Mouse (Mus musculus): ENCODE results near the gene Ccdc81. TPM values are rescaled to one million over a fixed set of nuclear protein-coding genes. Genes with fewer than 3 reads are reported as not detected.

Ccdc81 gene
- 0.48 and 1.2 TPM in 2 replicates for polyA plus RNA-seq (2014; fragmentation: Nextera tagmentation; extraction: Ambion mirVana)

- Histone ChIP-seq H3K4me3 (ENCODE audit: low read depth, low read length) (peak within 1 kb of the TSS; percentile 17; the same call in 1 of the 2 replicates), H3K36me3 (ENCODE audit: control insufficient read depth, insufficient read depth, low read length) (no peaks in the 10 kb centered on the region)
Measured at GRCm38 (mm10) chr7:89903442-89904343, at the start of gene Ccdc81. Gene Ccdc81, minus strand, starts transcription at chr7:89903629.

DNA sequence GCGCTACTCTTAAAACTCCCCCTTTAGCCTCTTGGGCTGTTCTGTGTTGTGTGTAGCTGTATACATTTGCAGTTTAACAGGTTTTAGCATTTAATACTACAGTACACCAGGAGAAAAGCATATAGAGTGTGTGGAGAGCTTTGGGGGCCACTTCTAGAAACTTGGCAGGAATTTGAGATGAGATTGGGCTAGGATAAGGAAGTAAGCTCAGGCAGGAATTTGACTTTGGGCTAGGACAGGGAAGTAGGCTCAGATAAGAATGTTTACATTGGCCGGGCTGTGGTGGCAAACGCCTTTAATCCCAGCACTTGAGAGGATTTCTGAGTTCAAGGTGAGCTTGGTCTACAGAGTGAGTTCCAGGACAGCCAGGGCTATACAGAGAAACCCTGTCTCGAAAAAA lies 46.0 kb upstream of the Ccdc81 start:
- H3K4me3 ChIP-seq (ENCODE audit: low read depth, low read length): no peak overlapping the region
- no peak overlapping the region for H3K9ac ChIP-seq (ENCODE audit: low read depth, low read length)
- no peak for ATAC-seq (ENCODE audit: low read depth)
- H3K36me3 ChIP-seq (ENCODE audit: control insufficient read depth, insufficient read depth, low read length): peaks cover 7% of the 10 kb centered on the region; the same call in 1 of the 2 replicates
- no peaks in the 10 kb centered on the region for H3K9me3 ChIP-seq (ENCODE audit: control insufficient read depth, low read length)
- no peak overlapping the region for H3K27ac ChIP-seq (replicated peaks; ENCODE audit: low read depth, low read length)
- WGBS: 74% methylated on average over 4 of the region's 4 CpGs
- no peaks in the 10 kb centered on the region for H3K4me1 ChIP-seq (ENCODE audit: control insufficient read depth, insufficient read depth, low read length)
- DNase-seq (ENCODE audit: low spot score): no peak
- H3K4me2 ChIP-seq (ENCODE audit: low read depth, low read length): no peak overlapping the region
- H3K27me3 ChIP-seq (replicated peaks; ENCODE audit: control insufficient read depth, insufficient read depth, low read length): no peaks in the 10 kb centered on the region

More at GRCm38 (mm10) chr7:89903442-89904343, at the start of gene Ccdc81:
- ATAC-seq (ENCODE audit: low read depth) (peak; percentile 71), DNase-seq (ENCODE audit: low spot score) (peak; percentile 85)
- peak within 1 kb of the TSS; percentile 20; the same call in 1 of the 2 replicates for H3K9ac ChIP-seq (ENCODE audit: low read depth, low read length)
- H3K27ac ChIP-seq (replicated peaks; ENCODE audit: low read depth, low read length): no peak within 1 kb of the TSS
- no peaks in the 10 kb centered on the region for H3K27me3 ChIP-seq (replicated peaks; ENCODE audit: control insufficient read depth, insufficient read depth, low read length)
- WGBS: 22% methylated on average over 22 of the region's 22 CpGs
- peak within 1 kb of the TSS; percentile 48 for H3K4me2 ChIP-seq (ENCODE audit: low read depth, low read length)
- H3K9me3 ChIP-seq (ENCODE audit: control insufficient read depth, low read length): no peaks in the 10 kb centered on the region
- H3K4me1 ChIP-seq (ENCODE audit: control insufficient read depth, insufficient read depth, low read length): peaks cover 6% of the 10 kb centered on the region

GRCm38 (mm10) chr7:89948026-89948425 lies 44.6 kb upstream of the Ccdc81 start:
- Histone ChIP-seq H3K4me3 (ENCODE audit: low read depth, low read length) (no peak overlapping the region), H3K36me3 (ENCODE audit: control insufficient read depth, insufficient read depth, low read length) (no peaks in the 10 kb centered on the region), H3K27me3 (replicated peaks; ENCODE audit: control insufficient read depth, insufficient read depth, low read length) (no peaks in the 10 kb centered on the region), H3K9me3 (ENCODE audit: control insufficient read depth, low read length) (no peaks in the 10 kb centered on the region), H3K4me2 (ENCODE audit: low read depth, low read length) (no peak overlapping the region), H3K27ac (replicated peaks; ENCODE audit: low read depth, low read length) (no peak overlapping the region), H3K4me1 (ENCODE audit: control insufficient read depth, insufficient read depth, low read length) (no peaks in the 10 kb centered on the region), H3K9ac (ENCODE audit: low read depth, low read length) (no peak overlapping the region)
- DNase-seq (ENCODE audit: low spot score) (peak; percentile 11), ATAC-seq (ENCODE audit: low read depth) (no peak)
- 80% methylated on average over 7 of the region's 7 CpGs for WGBS

GRCm38 (mm10) chr7:89940571-89941463 lies 37.4 kb upstream of the Ccdc81 start, which contains the start of gene Hikeshi:
Gene Hikeshi, minus strand, starts transcription at chr7:89941204.
- H3K4me3 ChIP-seq (ENCODE audit: low read depth, low read length): peak within 1 kb of the TSS; percentile 78
- WGBS: 1% methylated on average over 43 of the region's 45 CpGs
- H3K9ac ChIP-seq (ENCODE audit: low read depth, low read length): peak within 1 kb of the TSS; percentile 82
- peak within 1 kb of the TSS; percentile 80 for H3K4me2 ChIP-seq (ENCODE audit: low read depth, low read length)
- H3K27me3 ChIP-seq (replicated peaks; ENCODE audit: control insufficient read depth, insufficient read depth, low read length): no peaks in the 10 kb centered on the region
- peaks cover 9% of the 10 kb centered on the region; the same call in 1 of the 2 replicates for H3K4me1 ChIP-seq (ENCODE audit: control insufficient read depth, insufficient read depth, low read length)
- no peaks in the 10 kb centered on the region for H3K9me3 ChIP-seq (ENCODE audit: control insufficient read depth, low read length)
- DNase-seq (ENCODE audit: low spot score): peak; percentile 99
- H3K27ac ChIP-seq (replicated peaks; ENCODE audit: low read depth, low read length): peak within 1 kb of the TSS; percentile 77
- no peaks in the 10 kb centered on the region for H3K36me3 ChIP-seq (ENCODE audit: control insufficient read depth, insufficient read depth, low read length)
- peak; percentile 99 for ATAC-seq (ENCODE audit: low read depth)

DNA sequence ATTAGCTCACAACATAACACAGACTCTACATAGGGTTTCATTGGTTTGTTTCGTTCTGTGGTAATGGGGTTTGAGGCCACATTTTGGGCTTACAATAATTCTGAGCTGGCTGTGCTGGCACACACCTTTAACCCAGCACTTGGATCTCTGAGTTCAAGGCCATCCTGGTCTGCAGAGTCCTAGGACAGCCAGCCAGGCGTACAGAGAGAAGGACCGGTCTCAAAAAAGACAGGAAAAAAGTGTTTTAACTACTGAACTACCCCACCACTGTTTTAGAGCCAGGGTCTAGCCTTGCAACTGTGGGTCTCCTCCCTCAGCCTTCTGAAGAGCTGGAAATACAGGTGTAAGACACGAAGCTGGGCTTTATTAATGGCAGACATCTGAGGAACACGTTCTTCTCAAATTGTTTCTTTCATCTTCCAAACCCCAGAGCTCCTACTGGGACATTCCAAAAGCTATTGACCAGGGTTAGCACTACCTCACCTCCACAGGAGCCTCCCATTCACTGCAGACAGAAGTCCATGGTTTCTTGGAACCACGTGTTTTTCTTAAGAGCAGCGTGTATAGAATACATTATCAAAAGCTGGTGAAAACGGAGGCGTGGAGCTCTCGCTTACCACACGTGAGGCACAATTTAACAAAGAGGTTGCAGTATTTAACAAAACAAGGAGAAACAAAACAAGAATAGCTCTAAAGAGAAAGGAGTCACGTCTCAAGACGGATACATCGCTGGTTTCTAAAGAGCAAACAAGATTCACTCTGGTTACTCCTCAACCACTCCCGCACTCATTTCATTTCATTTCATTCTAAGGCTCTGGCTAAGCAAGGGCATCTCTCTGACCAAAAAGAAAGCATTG lies 36.3 kb upstream of the Ccdc81 start:
- DNase-seq (ENCODE audit: low spot score) (no peak), ATAC-seq (ENCODE audit: low read depth) (no peak)
- peak overlapping the region; percentile 82 for H3K9ac ChIP-seq (ENCODE audit: low read depth, low read length)
- WGBS: 52% methylated on average over 15 of the region's 15 CpGs
- peaks cover 9% of the 10 kb centered on the region; the same call in 1 of the 2 replicates for H3K4me1 ChIP-seq (ENCODE audit: control insufficient read depth, insufficient read depth, low read length)
- H3K4me3 ChIP-seq (ENCODE audit: low read depth, low read length): peak overlapping the region; percentile 78
- H3K9me3 ChIP-seq (ENCODE audit: control insufficient read depth, low read length): no peaks in the 10 kb centered on the region
- peak overlapping the region; percentile 80 for H3K4me2 ChIP-seq (ENCODE audit: low read depth, low read length)
- peaks cover 2% of the 10 kb centered on the region; the same call in 1 of the 2 replicates for H3K36me3 ChIP-seq (ENCODE audit: control insufficient read depth, insufficient read depth, low read length)
- H3K27ac ChIP-seq (replicated peaks; ENCODE audit: low read depth, low read length): no peak overlapping the region
- no peaks in the 10 kb centered on the region for H3K27me3 ChIP-seq (replicated peaks; ENCODE audit: control insufficient read depth, insufficient read depth, low read length)

GRCm38 (mm10) chr7:89923441-89924180 lies 20.2 kb upstream of the Ccdc81 start:
- H3K36me3 ChIP-seq (ENCODE audit: control insufficient read depth, insufficient read depth, low read length): peaks cover 36% of the 10 kb centered on the region
- DNase-seq (ENCODE audit: low spot score): no peak
- 94% methylated on average over 15 of the region's 15 CpGs for WGBS
- no peak for ATAC-seq (ENCODE audit: low read depth)
- no peaks in the 10 kb centered on the region for H3K27me3 ChIP-seq (replicated peaks; ENCODE audit: control insufficient read depth, insufficient read depth, low read length)
- H3K4me3 ChIP-seq (ENCODE audit: low read depth, low read length): no peak overlapping the region
- no peaks in the 10 kb centered on the region for H3K9me3 ChIP-seq (ENCODE audit: control insufficient read depth, low read length)
- H3K4me2 ChIP-seq (ENCODE audit: low read depth, low read length): no peak overlapping the region
- H3K4me1 ChIP-seq (ENCODE audit: control insufficient read depth, insufficient read depth, low read length): no peaks in the 10 kb centered on the region
- no peak overlapping the region for H3K9ac ChIP-seq (ENCODE audit: low read depth, low read length)
- no peak overlapping the region for H3K27ac ChIP-seq (replicated peaks; ENCODE audit: low read depth, low read length)

DNA sequence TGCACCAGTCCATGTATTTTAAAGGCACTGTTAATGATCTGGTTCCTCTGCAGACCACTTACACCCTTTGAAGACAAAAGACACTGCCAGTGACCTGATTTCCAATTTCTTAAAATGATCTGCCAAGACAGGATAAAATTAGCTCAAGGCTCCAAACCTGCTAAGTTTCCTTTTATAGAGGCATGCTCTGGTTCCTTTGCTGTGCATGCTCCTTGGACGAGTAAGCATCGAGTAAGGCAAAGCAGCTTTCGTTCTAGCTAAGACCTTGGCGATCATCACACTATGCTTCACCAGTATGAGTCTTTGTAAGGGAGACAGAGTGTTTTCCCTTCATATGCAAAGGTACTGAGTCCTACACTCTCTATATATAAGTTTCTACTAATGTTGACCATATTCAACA lies 14.3 kb upstream of the Ccdc81 start:
- ATAC-seq (ENCODE audit: low read depth): no peak
- H3K4me1 ChIP-seq (ENCODE audit: control insufficient read depth, insufficient read depth, low read length): no peaks in the 10 kb centered on the region
- no peak overlapping the region for H3K4me3 ChIP-seq (ENCODE audit: low read depth, low read length)
- no peaks in the 10 kb centered on the region for H3K27me3 ChIP-seq (replicated peaks; ENCODE audit: control insufficient read depth, insufficient read depth, low read length)
- H3K4me2 ChIP-seq (ENCODE audit: low read depth, low read length): no peak overlapping the region
- H3K27ac ChIP-seq (replicated peaks; ENCODE audit: low read depth, low read length): no peak overlapping the region
- no peaks in the 10 kb centered on the region for H3K9me3 ChIP-seq (ENCODE audit: control insufficient read depth, low read length)
- no peak overlapping the region for H3K9ac ChIP-seq (ENCODE audit: low read depth, low read length)
- no peak for DNase-seq (ENCODE audit: low spot score)
- WGBS: 85% methylated on average over 4 of the region's 4 CpGs
- H3K36me3 ChIP-seq (ENCODE audit: control insufficient read depth, insufficient read depth, low read length): peaks cover 42% of the 10 kb centered on the region

All from embryonic facial prominence, embryonic 14.5 days (tissue).